Mouse (Mus musculus): ENCODE measurements around the gene Tpsg1.

- no peak for TF ChIP-seq CTCF (IDR thresholded peaks at IDR 0.05; ENCODE audit: insufficient read depth, low read depth, low read length)
- TF ChIP-seq POLR2A (IDR thresholded peaks at IDR 0.05; ENCODE audit: insufficient read depth, low read depth, low read length), result no peak
Measured at GRCm38 (mm10) chr17:25417990-25418389, 48.9 kb downstream of the Tpsg1 start.
